Mouse (Mus musculus): Measurements from ENCODE around the gene Pttg1.

DNA sequence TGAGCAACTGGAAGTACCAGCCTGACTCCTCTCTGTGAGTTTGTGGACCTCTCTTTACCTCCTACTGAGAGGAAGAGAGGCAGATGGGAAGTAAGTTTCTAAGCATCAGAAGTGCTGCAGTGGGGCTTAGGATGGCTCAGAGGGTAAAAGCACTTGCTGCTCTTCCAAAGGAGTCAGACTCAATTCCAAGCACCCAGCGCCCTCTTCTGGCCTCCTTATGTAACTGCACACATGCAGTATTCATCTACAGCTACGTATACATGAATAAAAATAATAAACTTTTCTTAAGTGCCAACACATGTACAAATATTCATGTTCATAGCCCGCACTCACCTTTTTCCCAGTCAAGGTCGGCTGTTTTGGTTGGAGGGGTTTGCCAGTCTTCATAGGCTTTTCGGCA lies 1.7 kb downstream of the Pttg1 start:
- no peak for TF ChIP-seq CTCF (IDR thresholded peaks at IDR 0.05; ENCODE audit: insufficient read depth, low read length)
- no peak for TF ChIP-seq POLR2A (IDR thresholded peaks at IDR 0.05; ENCODE audit: borderline replicate concordance, extremely low read depth, low read depth, low read length)
